In the genomic region with DNA sequence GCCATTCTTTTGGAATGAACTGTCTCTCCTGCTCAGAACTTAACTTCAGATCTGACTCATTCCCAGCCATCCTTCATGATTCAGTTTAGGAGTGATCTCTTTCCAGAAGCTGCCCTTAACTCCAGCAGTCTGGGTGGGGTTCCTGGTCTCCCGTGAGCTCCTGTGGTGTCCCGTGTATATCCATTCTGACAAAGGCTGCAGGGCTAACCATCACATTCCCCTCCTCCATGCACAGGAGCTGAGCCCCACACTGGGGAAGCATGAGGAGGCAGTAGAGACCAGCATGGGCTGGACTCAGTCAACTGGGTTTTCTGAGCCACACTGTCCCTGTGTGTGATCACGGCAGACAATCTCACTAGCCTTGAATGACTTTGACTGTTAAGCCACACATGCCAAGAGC, we compare ENCODE assay signal across 21 mouse cellular contexts. TPM values are rescaled to one million over a fixed set of nuclear protein-coding genes. Genes with fewer than 3 reads are reported as not detected.
"Had no signal": no experiment of that assay in that cellular context is flagged by ENCODE, and none has a peak within 500 bp of the region (broad histone marks: within the 10 kb centered on the region; RNA-seq: fewer than 3 reads in every experiment).

No protein-coding gene starts in this region.

- H3K9ac ChIP-seq: lung, embryonic 14.5 days; midbrain, embryonic 12.5 days had no signal

- DNase-seq: lung, adult 18-20 months; lung, embryonic 14.5 days; lung, postnatal 10 days; lung, postnatal 4 days; midbrain, embryonic 14.5 days; retina, postnatal 1 day; right cerebral cortex, adult 18-20 months; right cerebral cortex, postnatal 25 days; right cerebral cortex, postnatal 4 days; spleen, adult 18-20 months; thymus, adult 18-20 months; thymus, postnatal 14 days; thymus, postnatal 36 days had no signal

- H3K4me3 ChIP-seq: midbrain, embryonic 10.5 days; midbrain, embryonic 12.5 days; myocyte had no signal

- H3K27ac ChIP-seq: midbrain, embryonic 10.5 days; midbrain, embryonic 12.5 days had no signal

- H3K9me3 ChIP-seq: midbrain, embryonic 10.5 days; midbrain, embryonic 12.5 days had no signal

- ATAC-seq: midbrain, embryonic 16.5 days had no signal

- H3K36me3 ChIP-seq: midbrain, embryonic 10.5 days; midbrain, embryonic 12.5 days had no signal

- H3K4me2 ChIP-seq: lung, embryonic 14.5 days; midbrain, embryonic 12.5 days had no signal

RNA-seq across cellular contexts. Expression of a gene that starts 51.5 kb away (rescaled TPM):
- total RNA-seq: megakaryocyte, adult 5-6 weeks; megakaryocyte-erythroid progenitor cell, adult 5-6 weeks had no signal
- polyA plus RNA-seq: liver, embryonic 16.5 days; midbrain, embryonic 10.5 days; myocyte; neural tube, embryonic 11.5 days had no signal
